ENCODE assay signal across 16 mouse cellular contexts in genomic region chr11:24473368-24474010, GRCm38 (mm10).
DNase-seq lines count a peak whose midpoint lies in the region; ATAC-seq lines count a peak whose summit lies in the region.
"Had no signal": no experiment of that assay in that cellular context is flagged by ENCODE, and none has a peak within 500 bp of the region (broad histone marks: within the 10 kb centered on the region; RNA-seq: fewer than 3 reads in every experiment).

No protein-coding gene starts in this region.

- intact Hi-C loops in left cerebral cortex, postnatal 14 days (cut with DNase I), result no loop called here

- no peaks in the 10 kb centered on the region for H3K27me3 ChIP-seq in stomach, embryonic 14.5 days (ENCODE audit: control insufficient read depth, insufficient read depth, low read length)
- H3K27me3 ChIP-seq: limb, embryonic 15.5 days had no signal

- H3K9me3 ChIP-seq in stomach, embryonic 14.5 days (ENCODE audit: control insufficient read depth, low read depth, low read length), result no peaks in the 10 kb centered on the region
- H3K9me3 ChIP-seq: G1E; limb, embryonic 15.5 days had no signal

- H3K27ac ChIP-seq in stomach, embryonic 14.5 days (ENCODE audit: low read length), result peak overlapping the region; percentile 33; the same call in 1 of the 2 replicates
- H3K27ac ChIP-seq: limb, embryonic 15.5 days had no signal

- H3K4me2 ChIP-seq in stomach, embryonic 14.5 days (replicated peaks; ENCODE audit: low read depth, low read length), result no peak overlapping the region
- H3K4me2 ChIP-seq: heart, embryonic 11.5 days; limb, embryonic 15.5 days had no signal

- ATAC-seq in cerebellum, adult (ENCODE audit: insufficient number of reproducible peaks, low FRiP score, low TSS enrichment), result no peak
- ATAC-seq in stomach, embryonic 14.5 days (ENCODE audit: insufficient number of reproducible peaks, insufficient read depth, low FRiP score, low read depth), result peak; percentile 71; the same call in 1 of the 2 replicates
- ATAC-seq: forebrain, postnatal 0 days had no signal

- H3K9ac ChIP-seq in stomach, embryonic 14.5 days (replicated peaks; ENCODE audit: low read depth, low read length), result no peak overlapping the region
- H3K9ac ChIP-seq: forebrain, postnatal 0 days; limb, embryonic 15.5 days had no signal

- no peaks in the 10 kb centered on the region for H3K36me3 ChIP-seq in stomach, embryonic 14.5 days (ENCODE audit: control insufficient read depth, insufficient read depth, low read length)
- H3K36me3 ChIP-seq: G1E; limb, embryonic 15.5 days had no signal

- WGBS in stomach, embryonic 14.5 days, result 43% methylated on average over 7 of the region's 7 CpGs

- no peak overlapping the region for H3K4me3 ChIP-seq in stomach, embryonic 14.5 days (ENCODE audit: low read depth, low read length)
- H3K4me3 ChIP-seq: limb, embryonic 15.5 days had no signal

- H3K4me1 ChIP-seq in stomach, embryonic 14.5 days (ENCODE audit: control insufficient read depth, insufficient read depth, low read length), result 0 out of 2 replicates have a peak, but pooled peaks cover 8% of the 10 kb centered on the region

- DNase-seq in cerebellum, adult 18-20 months, result peak; percentile 5 to 31
- peak; percentile 66 to 67 for DNase-seq in left cerebral cortex, adult 18-20 months (ENCODE audit: low spot score in 2 of 2)
- no peak for DNase-seq in left cerebral cortex, postnatal 14 days (ENCODE audit: low spot score in 2 of 2)
- peak; percentile 30 for DNase-seq in forelimb bud, embryonic 11.5 days (ENCODE audit: low read depth, low spot score)
- no peak for DNase-seq in yolk sac, embryonic 10.5 days (ENCODE audit: low spot score)
- DNase-seq in natural killer cell, adult 2 months (ENCODE audit: low spot score in 2 of 2), result no peak
- DNase-seq: adrenal gland, adult 2 months; forebrain, postnatal 0 days; kidney, adult 8-10 months; lung, postnatal 36 days; thymus, postnatal 4 days had no signal

Comparison
In these comparisons a context has a peak if more than half of its experiments do, and no peak if none do; other contexts are left out.
1. DNase-seq: peak in cerebellum, adult 18-20 months (2 of 2), left cerebral cortex, adult 18-20 months (2 of 2) and forelimb bud, embryonic 11.5 days (single experiment); none in left cerebral cortex, postnatal 14 days (0 of 2), yolk sac, embryonic 10.5 days (single experiment) and natural killer cell, adult 2 months (0 of 2).